Mouse (Mus musculus): ENCODE measurements around the gene Zfp61. TPM values are rescaled to one million over a fixed set of nuclear protein-coding genes. Genes with fewer than 3 reads are reported as not detected.

Gene Zfp61
- polyA plus RNA-seq, 1 experiment: 8.7 TPM

- Histone ChIP-seq H3K4me3 (replicated peaks; ENCODE audit: extremely low read depth, low read depth, low read length) (no peak overlapping the region), H3K4me1 (ENCODE audit: control insufficient read depth, insufficient read depth, low read length) (no peaks in the 10 kb centered on the region)
- peak; percentile 17 for DNase-seq
- WGBS: 45% methylated on average over 20 of the region's 20 CpGs
- no peak for TF ChIP-seq POLR2A (IDR thresholded peaks at IDR 0.05; ENCODE audit: borderline replicate concordance, extremely low read depth, low read depth, low read length)
- TF ChIP-seq CTCF (IDR thresholded peaks at IDR 0.05; ENCODE audit: insufficient read depth, low read length): no peak
These were observed 25.5 kb upstream of the Zfp61 start for GRCm38 (mm10) chr7:24326273-24327135.

- Histone ChIP-seq H3K4me3 (replicated peaks; ENCODE audit: extremely low read depth, low read depth, low read length) (no peak overlapping the region), H3K4me1 (ENCODE audit: control insufficient read depth, insufficient read depth, low read length) (no peaks in the 10 kb centered on the region)
- whole genome bisulfite sequencing: 8% methylated on average over 13 of the region's 13 CpGs
- DNase-seq: peak; percentile 20
- no peak for TF ChIP-seq POLR2A (IDR thresholded peaks at IDR 0.05; ENCODE audit: borderline replicate concordance, extremely low read depth, low read depth, low read length)
These were observed 24.7 kb upstream of the Zfp61 start for GRCm38 (mm10) chr7:24325675-24326128.

GRCm38 (mm10) chr7:24325197-24325596 is 24.2 kb upstream of the Zfp61 start:
- no peak for TF ChIP-seq POLR2A (IDR thresholded peaks at IDR 0.05; ENCODE audit: borderline replicate concordance, extremely low read depth, low read depth, low read length)
- no peak for TF ChIP-seq CTCF (IDR thresholded peaks at IDR 0.05; ENCODE audit: insufficient read depth, low read length)
- WGBS: 79% methylated on average over 6 of the region's 6 CpGs
- Histone ChIP-seq H3K4me3 (replicated peaks; ENCODE audit: extremely low read depth, low read depth, low read length) (no peak overlapping the region), H3K4me1 (ENCODE audit: control insufficient read depth, insufficient read depth, low read length) (no peaks in the 10 kb centered on the region)
- no peak for DNase-seq

GRCm38 (mm10) chr7:24322593-24322992 is 21.6 kb upstream of the Zfp61 start:
- TF ChIP-seq CTCF (IDR thresholded peaks at IDR 0.05; ENCODE audit: insufficient read depth, low read length) (no peak), POLR2A (IDR thresholded peaks at IDR 0.05; ENCODE audit: borderline replicate concordance, extremely low read depth, low read depth, low read length) (no peak)
- 65% methylated on average over 4 of the region's 4 CpGs for WGBS
- Histone ChIP-seq H3K4me1 (ENCODE audit: control insufficient read depth, insufficient read depth, low read length) (no peaks in the 10 kb centered on the region), H3K4me3 (replicated peaks; ENCODE audit: extremely low read depth, low read depth, low read length) (no peak overlapping the region)
- no peak for DNase-seq

GRCm38 (mm10) chr7:24318942-24319341 is 17.9 kb upstream of the Zfp61 start:
- WGBS: 39% methylated on average over 6 of the region's 6 CpGs
- H3K4me1 ChIP-seq (ENCODE audit: control insufficient read depth, insufficient read depth, low read length): no peaks in the 10 kb centered on the region
- no peak for TF ChIP-seq CTCF (IDR thresholded peaks at IDR 0.05; ENCODE audit: insufficient read depth, low read length)
- no peak for TF ChIP-seq POLR2A (IDR thresholded peaks at IDR 0.05; ENCODE audit: borderline replicate concordance, extremely low read depth, low read depth, low read length)
- no peak for DNase-seq
- no peak overlapping the region for H3K4me3 ChIP-seq (replicated peaks; ENCODE audit: extremely low read depth, low read depth, low read length)

GRCm38 (mm10) chr7:24316567-24317092 is 15.6 kb upstream of the Zfp61 start, which contains the start of gene Zfp94:
Zfp94 (minus strand) TSS chr7:24316666.
- no peaks in the 10 kb centered on the region for H3K4me1 ChIP-seq (ENCODE audit: control insufficient read depth, insufficient read depth, low read length)
- H3K4me3 ChIP-seq (replicated peaks; ENCODE audit: extremely low read depth, low read depth, low read length): peak within 1 kb of the TSS; percentile 75
- WGBS: under 1% methylated on average over 33 of the region's 33 CpGs
- peak; percentile 90 for DNase-seq
- TF ChIP-seq POLR2A (IDR thresholded peaks at IDR 0.05; ENCODE audit: borderline replicate concordance, extremely low read depth, low read depth, low read length): peak; percentile 54; the same call in 1 of the 2 replicates
- TF ChIP-seq CTCF (IDR thresholded peaks at IDR 0.05; ENCODE audit: insufficient read depth, low read length): no peak

GRCm38 (mm10) chr7:24315726-24316566 is 14.9 kb upstream of the Zfp61 start:
- DNase-seq: no peak
- 24% methylated on average over 29 of the region's 29 CpGs for WGBS
- Histone ChIP-seq H3K4me3 (replicated peaks; ENCODE audit: extremely low read depth, low read depth, low read length) (peak overlapping the region; percentile 71), H3K4me1 (ENCODE audit: control insufficient read depth, insufficient read depth, low read length) (no peaks in the 10 kb centered on the region)
- TF ChIP-seq POLR2A (IDR thresholded peaks at IDR 0.05; ENCODE audit: borderline replicate concordance, extremely low read depth, low read depth, low read length) (no peak), CTCF (IDR thresholded peaks at IDR 0.05; ENCODE audit: insufficient read depth, low read length) (no peak)

- Histone ChIP-seq H3K4me1 (ENCODE audit: control insufficient read depth, insufficient read depth, low read length) (no peaks in the 10 kb centered on the region; the same call in 1 of the 2 replicates), H3K4me3 (replicated peaks; ENCODE audit: extremely low read depth, low read depth, low read length) (peak overlapping the region; percentile 7)
- TF ChIP-seq CTCF (IDR thresholded peaks at IDR 0.05; ENCODE audit: insufficient read depth, low read length) (no peak), POLR2A (IDR thresholded peaks at IDR 0.05; ENCODE audit: borderline replicate concordance, extremely low read depth, low read depth, low read length) (no peak)
- WGBS: 5% methylated on average over 18 of the region's 18 CpGs
- DNase-seq: peak; percentile 21
These were observed 1.1 kb downstream of the Zfp61 start for GRCm38 (mm10) chr7:24299823-24300481.
